Mouse (Mus musculus) regulatory T cell (primary cell): Measurements from ENCODE around the gene Hfe.

ENCODE experiments used
- in situ Hi-C: fragments of 300-600 bp; cut with MboI, MseI; formaldehyde crosslinking; loops from one replicate; pipeline ENCODE4 v1.15.1; 2025; ENCODE audit warnings: high pct_unique_total_duplicates

Gene Hfe

GRCm38 (mm10) chr13:23710374-23711089 lies at the start of gene Hfe:
Gene Hfe, minus strand, starts transcription at chr13:23710854.
- in situ Hi-C loops, result no loop called here

- in situ Hi-C loops, result loop anchor here (25.0 kb wide), 2 partner anchors 852 to 1027 kb away; no protein-coding TSS in a partner anchor
Observed at GRCm38 (mm10) chr13:23759916-23760239, 49.2 kb upstream of the Hfe start.

GRCm38 (mm10) chr13:23759251-23759771 lies 48.7 kb upstream of the Hfe start:
- in situ Hi-C loops, result loop anchor here (25.0 kb wide), 2 partner anchors 853 to 1028 kb away; no protein-coding TSS in a partner anchor

GRCm38 (mm10) chr13:23757921-23758320 lies 47.3 kb upstream of the Hfe start:
- in situ Hi-C loops, result loop anchor here (25.0 kb wide), 2 partner anchors 854 to 1029 kb away; no protein-coding TSS in a partner anchor

- in situ Hi-C loops, result loop anchor here (25.0 kb wide), 2 partner anchors 855 to 1030 kb away; no protein-coding TSS in a partner anchor
Observed at GRCm38 (mm10) chr13:23757211-23757773, 46.6 kb upstream of the Hfe start.

GRCm38 (mm10) chr13:23756790-23757189 lies 46.1 kb upstream of the Hfe start, which contains the start of gene Hist1h4b:
Gene Hist1h4b, plus strand, starts transcription at chr13:23757013.
- in situ Hi-C loops, result loop anchor here (25.0 kb wide), 2 partner anchors 856 to 1031 kb away; no protein-coding TSS in a partner anchor

- in situ Hi-C loops, result loop anchor here (25.0 kb wide), 2 partner anchors 857 to 1032 kb away; no protein-coding TSS in a partner anchor
Observed at GRCm38 (mm10) chr13:23755000-23755399, 44.3 kb upstream of the Hfe start.

- in situ Hi-C loops, result loop anchor here (25.0 kb wide), 2 partner anchors 859 to 1034 kb away; no protein-coding TSS in a partner anchor
Observed at GRCm38 (mm10) chr13:23753314-23754078, 42.8 kb upstream of the Hfe start.

GRCm38 (mm10) chr13:23752742-23753172 lies 42.1 kb upstream of the Hfe start:
- in situ Hi-C loops, result loop anchor here (25.0 kb wide), 2 partner anchors 860 to 1035 kb away; no protein-coding TSS in a partner anchor

- in situ Hi-C loops, result loop anchor here (25.0 kb wide), 2 partner anchors 860 to 1035 kb away; no protein-coding TSS in a partner anchor
Observed at GRCm38 (mm10) chr13:23752067-23752741, 41.5 kb upstream of the Hfe start, which contains the start of gene Hist1h3b. Gene Hist1h3b, plus strand, starts transcription at chr13:23752267.

GRCm38 (mm10) chr13:23751478-23751956 lies 40.9 kb upstream of the Hfe start:
- in situ Hi-C loops, result loop anchor here (25.0 kb wide), 2 partner anchors 861 to 1036 kb away; no protein-coding TSS in a partner anchor

GRCm38 (mm10) chr13:23750839-23751477 lies 40.3 kb upstream of the Hfe start, which contains the start of gene Hist1h2ab:
Gene Hist1h2ab, plus strand, starts transcription at chr13:23751126.
- in situ Hi-C loops, result loop anchor here (25.0 kb wide), 2 partner anchors 861 to 1036 kb away; no protein-coding TSS in a partner anchor

GRCm38 (mm10) chr13:23749563-23750121 lies 39.0 kb upstream of the Hfe start:
- in situ Hi-C loops, result loop anchor here (5.0 to 25.0 kb wide), 5 partner anchors 167 to 1962 kb away; partner anchors contain the start of genes Hist1h1b, Hist1h2ah, Hist1h2an and Hist1h2bk

- in situ Hi-C loops, result loop anchor here (5.0 to 25.0 kb wide), 3 partner anchors 166 to 1961 kb away; partner anchors contain the start of genes Hist1h1b, Hist1h2ah, Hist1h2an and Hist1h2bk
Observed at GRCm38 (mm10) chr13:23747892-23748288, 37.2 kb upstream of the Hfe start.

- in situ Hi-C loops, result loop anchor here (5.0 to 25.0 kb wide), 3 partner anchors 165 to 1960 kb away; partner anchors contain the start of genes Hist1h1b, Hist1h2ah, Hist1h2an and Hist1h2bk
Observed at GRCm38 (mm10) chr13:23747081-23747891, 36.6 kb upstream of the Hfe start.

- in situ Hi-C loops, result loop anchor here (5.0 to 25.0 kb wide), 3 partner anchors 164 to 1959 kb away; partner anchors contain the start of genes Hist1h1b, Hist1h2ah, Hist1h2an and Hist1h2bk
Observed at GRCm38 (mm10) chr13:23746201-23747080, 35.8 kb upstream of the Hfe start, which contains the start of gene Hist1h2bb. Gene Hist1h2bb, plus strand, starts transcription at chr13:23746734.
